Mouse (Mus musculus) embryonic facial prominence, embryonic 14.5 days (tissue): Measurements from ENCODE around the gene Mrpl22. TPM values are rescaled to one million over a fixed set of nuclear protein-coding genes. Genes with fewer than 3 reads are reported as not detected.
A peak's percentile ranks its signal among the peaks of the same experiment; 100 is the strongest.
"Not testable (repeated sequence)": the region's sequence is repeated elsewhere in the genome, so short reads cannot be mapped to it uniquely, and the experiment has no call there.

ENCODE experiments used
- ATAC-seq: fragments of 200-750 bp; cut with Nextera tagmentation; 2 replicates; pipeline ENCODE4 v1.8.0; 2017; ENCODE audit warnings: low read depth, moderate number of reproducible peaks, moderate TSS enrichment
- DNase-seq: peaks from one replicate; pipeline ENCODE4 v3.0.0-alpha.2; 2015; ENCODE audit warnings: low spot score
- H3K27ac ChIP-seq: fragments of 300-500 bp; sonication (generic); replicated peaks from 2 replicates; pipeline ENCODE4 v1.5.1; 2014; ENCODE audit warnings: low read depth, mild to moderate bottlenecking, low read length, moderate library complexity
- H3K27me3 ChIP-seq: fragments of 300-500 bp; sonication (generic); replicated peaks from 2 replicates; pipeline ENCODE4 v1.6.1; 2014; ENCODE audit warnings: low read length; ENCODE audit not compliant: control insufficient read depth, insufficient read depth
- H3K36me3 ChIP-seq: fragments of 300-500 bp; sonication (generic); 2 replicates; pipeline ENCODE4 v1.6.1; 2014; ENCODE audit warnings: low read length, mixed read lengths; ENCODE audit not compliant: control insufficient read depth, insufficient read depth
- H3K4me1 ChIP-seq: fragments of 300-500 bp; sonication (generic); 2 replicates; pipeline ENCODE4 v1.6.1; 2014; ENCODE audit warnings: antibody characterized with exemption, low read length; ENCODE audit not compliant: control insufficient read depth, insufficient read depth
- H3K4me2 ChIP-seq: fragments of 300-500 bp; sonication (generic); 2 replicates; pipeline ENCODE4 v1.6.1; 2014; ENCODE audit warnings: low read depth, mild to moderate bottlenecking, low read length, moderate library complexity, mixed read lengths
- H3K4me3 ChIP-seq: fragments of 300-500 bp; sonication (generic); 2 replicates; pipeline ENCODE4 v1.5.1; 2014; ENCODE audit warnings: low read depth, mild to moderate bottlenecking, low read length
- H3K9ac ChIP-seq: fragments of 300-500 bp; sonication (generic); 2 replicates; pipeline ENCODE4 v1.6.1; 2014; ENCODE audit warnings: low read depth, mild to moderate bottlenecking, low read length, moderate library complexity, mixed read lengths
- H3K9me3 ChIP-seq: fragments of 300-500 bp; sonication (generic); 2 replicates; pipeline ENCODE4 v1.6.1; 2016; ENCODE audit warnings: low read length; ENCODE audit not compliant: control insufficient read depth
- WGBS: fragments of 180-500 bp; shearing (Covaris S2); extraction: QIAGEN DNeasy Blood & Tissue Kit; methylation state at CpG from one replicate; pipeline ENCODE4 v1.1.7; 2014; 5-methylcytosine and 5-hydroxymethylcytosine counted together
- polyA plus RNA-seq: library from polyadenylated mRNA; unstranded; fragments of >200 nt; fragmentation: Nextera tagmentation; extraction: Ambion mirVana; gene quantifications from 2 replicates; pipeline ENCODE4 v1.2.1, GENCODE M21; 2014

Mrpl22 gene
- polyA plus RNA-seq, 1 experiment from 2014 or later, result 113 TPM

- H3K27me3 ChIP-seq, result no peaks in the 10 kb centered on the region
- H3K4me3 ChIP-seq, result no peak overlapping the region
- H3K4me1 ChIP-seq, result no peaks in the 10 kb centered on the region
- WGBS, result 41% methylated on average over 4 of the region's 4 CpGs
- no peaks in the 10 kb centered on the region for H3K9me3 ChIP-seq
- H3K9ac ChIP-seq, result no peak overlapping the region
- no peaks in the 10 kb centered on the region for H3K36me3 ChIP-seq
- ATAC-seq (no peak), DNase-seq (peak; percentile 9)
- no peak overlapping the region for H3K27ac ChIP-seq
- no peak overlapping the region for H3K4me2 ChIP-seq
Measured at GRCm38 (mm10) chr11:58193860-58194520, 22.5 kb downstream of the Mrpl22 start.

- peak overlapping the region; percentile 56; the same call in 1 of the 2 replicates for H3K9ac ChIP-seq
- no peak overlapping the region for H3K27ac ChIP-seq
- H3K4me2 ChIP-seq, result peak overlapping the region; percentile 62
- no peaks in the 10 kb centered on the region for H3K9me3 ChIP-seq
- ATAC-seq (no peak), DNase-seq (no peak)
- H3K36me3 ChIP-seq, result no peaks in the 10 kb centered on the region
- no peaks in the 10 kb centered on the region for H3K27me3 ChIP-seq
- 73% methylated on average over 4 of the region's 4 CpGs for WGBS
- peak overlapping the region; percentile 63 for H3K4me3 ChIP-seq
- H3K4me1 ChIP-seq, result no peaks in the 10 kb centered on the region
Measured at GRCm38 (mm10) chr11:58198663-58199062, 27.2 kb downstream of the Mrpl22 start.

- DNase-seq (peak; percentile 68), ATAC-seq (peak; percentile 86)
- peak within 1 kb of the TSS; percentile 56 for H3K9ac ChIP-seq
- H3K4me3 ChIP-seq, result peak within 1 kb of the TSS; percentile 63
- WGBS, result 14% methylated on average over 11 of the region's 15 CpGs
- not testable (repeated sequence) for H3K27ac ChIP-seq, H3K4me1 ChIP-seq, H3K9me3 ChIP-seq, H3K27me3 ChIP-seq, H3K36me3 ChIP-seq
- peak within 1 kb of the TSS; percentile 62 for H3K4me2 ChIP-seq
Measured at GRCm38 (mm10) chr11:58199229-58200037, 28.0 kb downstream of the Mrpl22 start, which contains the start of the genes Igtp and Irgm2. TSS of gene Igtp (plus strand) at chr11:58199556. TSS of gene Irgm2 (plus strand) at chr11:58199618.

GRCm38 (mm10) chr11:58200226-58200625 lies 28.8 kb downstream of the Mrpl22 start:
- H3K9ac ChIP-seq, result no peak overlapping the region
- no peak overlapping the region for H3K4me2 ChIP-seq
- DNase-seq, result no peak
- no peak overlapping the region for H3K4me3 ChIP-seq
- no peaks in the 10 kb centered on the region for H3K4me1 ChIP-seq
- H3K36me3 ChIP-seq, result no peaks in the 10 kb centered on the region
- no peaks in the 10 kb centered on the region for H3K27me3 ChIP-seq
- no peaks in the 10 kb centered on the region for H3K9me3 ChIP-seq
- WGBS, result 89% methylated on average over 4 of the region's 4 CpGs
- no peak for ATAC-seq
- H3K27ac ChIP-seq, result no peak overlapping the region

- Histone ChIP-seq H3K4me1 (no peaks in the 10 kb centered on the region), H3K9me3 (no peaks in the 10 kb centered on the region), H3K4me3 (no peak overlapping the region), H3K9ac (no peak overlapping the region), H3K27me3 (no peaks in the 10 kb centered on the region), H3K27ac (no peak overlapping the region), H3K4me2 (no peak overlapping the region), H3K36me3 (no peaks in the 10 kb centered on the region)
- WGBS, result 74% methylated on average over 12 of the region's 12 CpGs
- DNase-seq (peak; percentile 51), ATAC-seq (no peak)
Measured at GRCm38 (mm10) chr11:58201052-58201451, 29.6 kb downstream of the Mrpl22 start.

GRCm38 (mm10) chr11:58210321-58210886 lies 38.9 kb downstream of the Mrpl22 start:
- H3K27ac ChIP-seq, result no peak overlapping the region
- H3K9me3 ChIP-seq, result no peaks in the 10 kb centered on the region
- no peak overlapping the region for H3K9ac ChIP-seq
- peaks cover 7% of the 10 kb centered on the region for H3K4me1 ChIP-seq
- WGBS, result 89% methylated on average over 1 of the region's 1 CpGs
- H3K4me3 ChIP-seq, result no peak overlapping the region
- DNase-seq (no peak), ATAC-seq (no peak)
- no peaks in the 10 kb centered on the region for H3K27me3 ChIP-seq
- no peaks in the 10 kb centered on the region for H3K36me3 ChIP-seq
- H3K4me2 ChIP-seq, result no peak overlapping the region

GRCm38 (mm10) chr11:58211062-58211681 lies 39.7 kb downstream of the Mrpl22 start:
- H3K9ac ChIP-seq, result no peak overlapping the region
- WGBS, result 16% methylated on average over 9 of the region's 9 CpGs
- ATAC-seq, result peak; percentile 71; the same call in 1 of the 2 replicates
- H3K36me3 ChIP-seq, result no peaks in the 10 kb centered on the region
- peaks cover 7% of the 10 kb centered on the region for H3K4me1 ChIP-seq
- no peak overlapping the region for H3K27ac ChIP-seq
- H3K4me3 ChIP-seq, result no peak overlapping the region
- H3K27me3 ChIP-seq, result no peaks in the 10 kb centered on the region
- DNase-seq, result peak; percentile 61
- H3K9me3 ChIP-seq, result no peaks in the 10 kb centered on the region
- no peak overlapping the region for H3K4me2 ChIP-seq

- H3K4me1 ChIP-seq, result peaks cover 7% of the 10 kb centered on the region
- no peak overlapping the region for H3K27ac ChIP-seq
- no peak for ATAC-seq
- H3K4me3 ChIP-seq, result no peak overlapping the region
- 18% methylated on average over 2 of the region's 2 CpGs for WGBS
- no peak overlapping the region for H3K9ac ChIP-seq
- no peak for DNase-seq
- H3K9me3 ChIP-seq, result no peaks in the 10 kb centered on the region
- no peaks in the 10 kb centered on the region for H3K36me3 ChIP-seq
- H3K27me3 ChIP-seq, result no peaks in the 10 kb centered on the region
- H3K4me2 ChIP-seq, result no peak overlapping the region
Measured at GRCm38 (mm10) chr11:58211682-58212067, 40.2 kb downstream of the Mrpl22 start.
